Mouse (Mus musculus) olfactory bulb, adult 2 months (tissue): ENCODE data around the gene Gdpd3.

ENCODE experiments used
- CTCF ChIP-seq: fragments of 200-500 bp; IDR thresholded peaks from 2 replicates; pipeline ENCODE4 v1.5.1; 2012; ENCODE audit warnings: low read depth, mild to moderate bottlenecking, low read length, moderate library complexity; ENCODE audit not compliant: insufficient read depth
- POLR2A ChIP-seq: fragments of 200-500 bp; IDR thresholded peaks from 2 replicates; pipeline ENCODE4 v1.6.1; 2012; ENCODE audit warnings: mild to moderate bottlenecking, low read depth, low read length, moderate library complexity; ENCODE audit not compliant: insufficient read depth

GRCm38 (mm10) chr7:126773351-126773750 lies 7.2 kb downstream of the Gdpd3 start:
- TF ChIP-seq CTCF (no peak), POLR2A (no peak)
